Mouse (Mus musculus): Measurements from ENCODE around the gene Nlrx1. TPM values are rescaled to one million over a fixed set of nuclear protein-coding genes. Genes with fewer than 3 reads are reported as not detected.
A peak's percentile ranks its signal among the peaks of the same experiment; 100 is the strongest.

Nlrx1 gene
- polyA plus RNA-seq, 1 experiment from 2014 or later, result 3.2 TPM

GRCm38 (mm10) chr9:44237128-44237527 lies 31.3 kb downstream of the Nlrx1 start:
- no peak overlapping the region for H3K9ac ChIP-seq (ENCODE audit: low read length)
- no peak overlapping the region for H3K4me3 ChIP-seq (ENCODE audit: low read depth, low read length)
- H3K9me3 ChIP-seq (ENCODE audit: control insufficient read depth, low read length), result no peaks in the 10 kb centered on the region
- WGBS, result 81% methylated on average over 4 of the region's 4 CpGs
- ATAC-seq (replicated peaks; ENCODE audit: low FRiP score) (no peak), DNase-seq (ENCODE audit: low spot score) (no peak)
- no peaks in the 10 kb centered on the region for H3K36me3 ChIP-seq (ENCODE audit: control insufficient read depth, insufficient read depth, low read length)
- H3K27me3 ChIP-seq (ENCODE audit: control insufficient read depth, insufficient read depth, low read length), result no peaks in the 10 kb centered on the region
- no peak overlapping the region for H3K27ac ChIP-seq (ENCODE audit: low read depth, low read length)
- no peaks in the 10 kb centered on the region for H3K4me1 ChIP-seq (replicated peaks; ENCODE audit: control insufficient read depth, insufficient read depth, low read length)
- no peak overlapping the region for H3K4me2 ChIP-seq (ENCODE audit: low read depth, low read length, severe bottlenecking)

GRCm38 (mm10) chr9:44236601-44237000 lies 31.8 kb downstream of the Nlrx1 start:
- Histone ChIP-seq H3K36me3 (ENCODE audit: control insufficient read depth, insufficient read depth, low read length) (no peaks in the 10 kb centered on the region), H3K9me3 (ENCODE audit: control insufficient read depth, low read length) (no peaks in the 10 kb centered on the region)
- WGBS, result 63% methylated on average over 4 of the region's 4 CpGs

GRCm38 (mm10) chr9:44234479-44235427 lies 33.6 kb downstream of the Nlrx1 start:
- H3K4me1 ChIP-seq (replicated peaks; ENCODE audit: control insufficient read depth, insufficient read depth, low read length), result no peaks in the 10 kb centered on the region; the same call in 1 of the 2 replicates
- H3K9ac ChIP-seq (ENCODE audit: low read length), result no peak overlapping the region; the same call in 1 of the 2 replicates
- H3K27ac ChIP-seq (ENCODE audit: low read depth, low read length), result no peak overlapping the region
- 29% methylated on average over 19 of the region's 19 CpGs for WGBS
- DNase-seq (ENCODE audit: low spot score) (peak; percentile 52), ATAC-seq (replicated peaks; ENCODE audit: low FRiP score) (peak; percentile 42)
- H3K4me2 ChIP-seq (ENCODE audit: low read depth, low read length, severe bottlenecking), result peak overlapping the region; percentile 39; the same call in 1 of the 2 replicates
- H3K36me3 ChIP-seq (ENCODE audit: control insufficient read depth, insufficient read depth, low read length), result no peaks in the 10 kb centered on the region
- H3K27me3 ChIP-seq (ENCODE audit: control insufficient read depth, insufficient read depth, low read length), result no peaks in the 10 kb centered on the region
- no peaks in the 10 kb centered on the region for H3K9me3 ChIP-seq (ENCODE audit: control insufficient read depth, low read length)
- H3K4me3 ChIP-seq (ENCODE audit: low read depth, low read length), result peak overlapping the region; percentile 85; the same call in 1 of the 2 replicates

More at GRCm38 (mm10) chr9:44236601-44237000, 31.8 kb downstream of the Nlrx1 start:
- no peak overlapping the region for H3K9ac ChIP-seq (ENCODE audit: low read length)
- DNase-seq (ENCODE audit: low spot score) (no peak), ATAC-seq (replicated peaks; ENCODE audit: low FRiP score) (no peak)
- H3K4me2 ChIP-seq (ENCODE audit: low read depth, low read length, severe bottlenecking), result no peak overlapping the region
- H3K4me3 ChIP-seq (ENCODE audit: low read depth, low read length), result no peak overlapping the region
- H3K27me3 ChIP-seq (ENCODE audit: control insufficient read depth, insufficient read depth, low read length), result no peaks in the 10 kb centered on the region
- H3K4me1 ChIP-seq (replicated peaks; ENCODE audit: control insufficient read depth, insufficient read depth, low read length), result no peaks in the 10 kb centered on the region; the same call in 1 of the 2 replicates
- H3K27ac ChIP-seq (ENCODE audit: low read depth, low read length), result no peak overlapping the region

- ATAC-seq (replicated peaks; ENCODE audit: low FRiP score), result peak; percentile 92
- H3K4me1 ChIP-seq (replicated peaks; ENCODE audit: control insufficient read depth, insufficient read depth, low read length), result no peaks in the 10 kb centered on the region; the same call in 1 of the 2 replicates
- peak; percentile 99 for DNase-seq (ENCODE audit: low spot score)
These were observed 34.5 kb downstream of the Nlrx1 start, which contains the start of gene Cbl for GRCm38 (mm10) chr9:44233802-44234478. Cbl (minus strand) TSS chr9:44234049.

GRCm38 (mm10) chr9:44233021-44233801 lies 35.2 kb downstream of the Nlrx1 start:
- under 1% methylated on average over 40 of the region's 40 CpGs for WGBS

More at GRCm38 (mm10) chr9:44233802-44234478, 34.5 kb downstream of the Nlrx1 start, which contains the start of gene Cbl:
- no peaks in the 10 kb centered on the region for H3K36me3 ChIP-seq (ENCODE audit: control insufficient read depth, insufficient read depth, low read length)
- peak within 1 kb of the TSS; percentile 85 for H3K4me3 ChIP-seq (ENCODE audit: low read depth, low read length)
- H3K9ac ChIP-seq (ENCODE audit: low read length), result peak within 1 kb of the TSS; percentile 92
- H3K9me3 ChIP-seq (ENCODE audit: control insufficient read depth, low read length), result no peaks in the 10 kb centered on the region
- peak within 1 kb of the TSS; percentile 77 for H3K4me2 ChIP-seq (ENCODE audit: low read depth, low read length, severe bottlenecking)
- under 1% methylated on average over 55 of the region's 76 CpGs for WGBS
- H3K27ac ChIP-seq (ENCODE audit: low read depth, low read length), result peak within 1 kb of the TSS; percentile 86
- H3K27me3 ChIP-seq (ENCODE audit: control insufficient read depth, insufficient read depth, low read length), result no peaks in the 10 kb centered on the region

GRCm38 (mm10) chr9:44231609-44232008 lies 36.8 kb downstream of the Nlrx1 start:
- no peaks in the 10 kb centered on the region for H3K9me3 ChIP-seq (ENCODE audit: control insufficient read depth, low read length)
- H3K27me3 ChIP-seq (ENCODE audit: control insufficient read depth, insufficient read depth, low read length), result no peaks in the 10 kb centered on the region
- no peak overlapping the region for H3K4me2 ChIP-seq (ENCODE audit: low read depth, low read length, severe bottlenecking)
- no peak overlapping the region for H3K4me3 ChIP-seq (ENCODE audit: low read depth, low read length)
- no peak for DNase-seq (ENCODE audit: low spot score)
- no peaks in the 10 kb centered on the region for H3K36me3 ChIP-seq (ENCODE audit: control insufficient read depth, insufficient read depth, low read length)
- no peak overlapping the region for H3K9ac ChIP-seq (ENCODE audit: low read length)
- no peaks in the 10 kb centered on the region; the same call in 1 of the 2 replicates for H3K4me1 ChIP-seq (replicated peaks; ENCODE audit: control insufficient read depth, insufficient read depth, low read length)
- ATAC-seq (replicated peaks; ENCODE audit: low FRiP score), result no peak
- no peak overlapping the region for H3K27ac ChIP-seq (ENCODE audit: low read depth, low read length)

More at GRCm38 (mm10) chr9:44233021-44233801, 35.2 kb downstream of the Nlrx1 start:
- Histone ChIP-seq H3K4me3 (ENCODE audit: low read depth, low read length) (peak overlapping the region; percentile 85), H3K27me3 (ENCODE audit: control insufficient read depth, insufficient read depth, low read length) (no peaks in the 10 kb centered on the region), H3K27ac (ENCODE audit: low read depth, low read length) (peak overlapping the region; percentile 86), H3K4me1 (replicated peaks; ENCODE audit: control insufficient read depth, insufficient read depth, low read length) (no peaks in the 10 kb centered on the region; the same call in 1 of the 2 replicates), H3K36me3 (ENCODE audit: control insufficient read depth, insufficient read depth, low read length) (no peaks in the 10 kb centered on the region), H3K9ac (ENCODE audit: low read length) (peak overlapping the region; percentile 92), H3K4me2 (ENCODE audit: low read depth, low read length, severe bottlenecking) (peak overlapping the region; percentile 77), H3K9me3 (ENCODE audit: control insufficient read depth, low read length) (no peaks in the 10 kb centered on the region)
- ATAC-seq (replicated peaks; ENCODE audit: low FRiP score) (peak; percentile 79), DNase-seq (ENCODE audit: low spot score) (no peak)

GRCm38 (mm10) chr9:44225993-44226392 lies 42.4 kb downstream of the Nlrx1 start:
- ATAC-seq (replicated peaks; ENCODE audit: low FRiP score), result no peak
- Histone ChIP-seq H3K9ac (ENCODE audit: low read length) (no peak overlapping the region), H3K4me1 (replicated peaks; ENCODE audit: control insufficient read depth, insufficient read depth, low read length) (no peaks in the 10 kb centered on the region), H3K4me3 (ENCODE audit: low read depth, low read length) (no peak overlapping the region), H3K27ac (ENCODE audit: low read depth, low read length) (no peak overlapping the region), H3K9me3 (ENCODE audit: control insufficient read depth, low read length) (no peaks in the 10 kb centered on the region; the same call in 1 of the 2 replicates), H3K4me2 (ENCODE audit: low read depth, low read length, severe bottlenecking) (no peak overlapping the region), H3K27me3 (ENCODE audit: control insufficient read depth, insufficient read depth, low read length) (no peaks in the 10 kb centered on the region), H3K36me3 (ENCODE audit: control insufficient read depth, insufficient read depth, low read length) (no peaks in the 10 kb centered on the region)
- DNase-seq (ENCODE audit: low spot score), result no peak
- WGBS, result 76% methylated on average over 6 of the region's 6 CpGs

- no peak for DNase-seq (ENCODE audit: low spot score)
- Histone ChIP-seq H3K36me3 (ENCODE audit: control insufficient read depth, insufficient read depth, low read length) (peaks cover 4% of the 10 kb centered on the region; the same call in 1 of the 2 replicates), H3K4me2 (ENCODE audit: low read depth, low read length, severe bottlenecking) (no peak overlapping the region), H3K9me3 (ENCODE audit: control insufficient read depth, low read length) (peaks cover 3% of the 10 kb centered on the region; the same call in 1 of the 2 replicates), H3K4me1 (replicated peaks; ENCODE audit: control insufficient read depth, insufficient read depth, low read length) (no peaks in the 10 kb centered on the region), H3K9ac (ENCODE audit: low read length) (no peak overlapping the region), H3K4me3 (ENCODE audit: low read depth, low read length) (no peak overlapping the region), H3K27ac (ENCODE audit: low read depth, low read length) (no peak overlapping the region), H3K27me3 (ENCODE audit: control insufficient read depth, insufficient read depth, low read length) (no peaks in the 10 kb centered on the region)
- ATAC-seq (replicated peaks; ENCODE audit: low FRiP score), result no peak
- 97% methylated on average over 14 of the region's 14 CpGs for WGBS
These were observed 54.9 kb downstream of the Nlrx1 start for GRCm38 (mm10) chr9:44213538-44213937.

Measured in forebrain, embryonic 11.5 days (tissue).